Comparison of ENCODE assay signal across 14 mouse cellular contexts in the genomic region with DNA sequence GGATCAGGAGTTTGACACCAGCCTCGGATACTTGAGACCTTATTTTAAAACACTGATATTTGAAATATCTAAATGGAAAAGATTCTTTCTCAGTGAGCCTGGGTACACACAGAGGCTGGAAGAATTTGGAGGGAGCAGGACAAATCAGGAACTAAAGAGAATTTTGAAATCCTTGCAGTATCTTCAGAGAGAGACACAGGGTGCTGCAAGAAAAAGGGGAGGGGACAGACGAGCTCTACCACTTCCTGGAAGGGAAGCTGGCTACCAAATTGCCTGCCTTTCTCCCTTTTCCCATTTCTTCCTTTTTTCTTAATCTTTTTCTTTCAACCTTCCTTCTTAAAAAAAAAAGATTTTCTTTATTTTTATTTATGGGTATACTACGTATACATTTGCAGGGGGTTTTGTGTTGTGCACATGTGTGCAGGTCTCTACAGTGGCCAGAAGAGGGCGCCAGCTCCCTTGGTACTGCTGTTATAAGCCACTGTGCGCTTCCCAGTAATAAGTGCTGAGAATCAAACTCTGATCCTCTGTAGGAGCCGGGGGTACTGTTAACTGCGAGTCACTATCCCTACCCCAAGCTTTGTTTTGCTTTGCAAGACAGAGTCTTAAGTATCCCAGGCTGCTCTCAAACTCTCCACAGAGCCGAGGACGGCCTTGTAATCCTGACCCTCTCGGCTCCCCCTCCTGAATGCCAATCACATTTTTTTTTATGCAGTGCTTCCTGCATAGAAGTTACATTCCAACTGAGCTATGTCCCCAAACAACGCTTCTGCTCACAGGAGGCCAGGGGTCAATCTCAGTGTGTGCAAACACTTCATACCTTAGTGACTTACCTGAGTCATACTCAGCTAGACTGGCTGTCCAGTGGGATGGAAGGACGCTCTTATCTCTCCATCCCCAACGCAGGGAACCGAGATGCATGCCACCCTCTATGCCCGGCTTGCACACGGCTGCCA. TPM values are rescaled to one million over a fixed set of nuclear protein-coding genes. Genes with fewer than 3 reads are reported as not detected.
DNase-seq lines count a peak whose midpoint lies in the region; ATAC-seq and TF ChIP-seq lines count a peak whose summit lies in the region.
"Had no signal": no experiment of that assay in that cellular context is flagged by ENCODE, and none has a peak within 500 bp of the region (broad histone marks: within the 10 kb centered on the region; RNA-seq: fewer than 3 reads in every experiment).

No protein-coding gene starts in this region.

- DNase-seq in kidney, postnatal 0 days (ENCODE audit: low spot score) = no peak
- no peak for DNase-seq in spleen, adult 2 months (ENCODE audit: low read depth in 1 of 2, low spot score in 2 of 2)
- DNase-seq in spleen, postnatal 4 days (ENCODE audit: low spot score in 2 of 2) = no peak
- peak; percentile 67 for DNase-seq in R1 (ENCODE audit: low read depth, low spot score)
- DNase-seq in adrenal gland, adult 2 months = no peak
- no peak for DNase-seq in heart, embryonic 10.5 days (ENCODE audit: low spot score)
- DNase-seq: cerebellum, postnatal 36 days; heart, postnatal 4 days; kidney, adult 8-10 months; layer of hippocampus, adult 9-11 months had no signal

- no peak overlapping the region for H3K27ac ChIP-seq in kidney, postnatal 0 days
- no peak overlapping the region for H3K27ac ChIP-seq in kidney, embryonic 16.5 days (ENCODE audit: low read length)
- H3K27ac ChIP-seq in spleen, adult 2 months (ENCODE audit: insufficient read depth, low read length) = no peak overlapping the region
- no peak overlapping the region for H3K27ac ChIP-seq in small intestine, adult 2 months (ENCODE audit: insufficient read depth, low read depth, low read length)
- H3K27ac ChIP-seq in heart, embryonic 10.5 days = no peak overlapping the region
- H3K27ac ChIP-seq: midbrain, embryonic 10.5 days had no signal

- no peak overlapping the region for H3K4me2 ChIP-seq in kidney, postnatal 0 days (ENCODE audit: low read length)
- H3K4me2 ChIP-seq in kidney, embryonic 16.5 days (replicated peaks; ENCODE audit: low read depth, low read length) = no peak overlapping the region

- H3K9me3 ChIP-seq in kidney, postnatal 0 days (replicated peaks; ENCODE audit: low read length) = no peaks in the 10 kb centered on the region
- no peaks in the 10 kb centered on the region for H3K9me3 ChIP-seq in kidney, embryonic 16.5 days (ENCODE audit: low read length)
- H3K9me3 ChIP-seq in heart, embryonic 10.5 days = no peaks in the 10 kb centered on the region
- H3K9me3 ChIP-seq: midbrain, embryonic 10.5 days had no signal

- H3K27me3 ChIP-seq in kidney, postnatal 0 days (ENCODE audit: insufficient read depth, low read length) = no peaks in the 10 kb centered on the region
- H3K27me3 ChIP-seq in kidney, embryonic 16.5 days (ENCODE audit: insufficient read depth, low read length) = no peaks in the 10 kb centered on the region
- H3K27me3 ChIP-seq in spleen, adult 2 months (ENCODE audit: control insufficient read depth, insufficient read depth, low read length) = no peaks in the 10 kb centered on the region
- H3K27me3 ChIP-seq in small intestine, adult 2 months (ENCODE audit: control insufficient read depth, insufficient read depth, low read length) = no peaks in the 10 kb centered on the region
- H3K27me3 ChIP-seq in heart, embryonic 10.5 days (ENCODE audit: insufficient read depth, poor library complexity, severe bottlenecking) = no peaks in the 10 kb centered on the region

- no peak overlapping the region for H3K4me3 ChIP-seq in kidney, postnatal 0 days (replicated peaks; ENCODE audit: low read depth, low read length)
- H3K4me3 ChIP-seq in kidney, embryonic 16.5 days (ENCODE audit: low read length) = no peak overlapping the region
- H3K4me3 ChIP-seq in spleen, adult 2 months (ENCODE audit: extremely low read depth, insufficient read depth, insufficient read length) = no peak overlapping the region
- no peak overlapping the region for H3K4me3 ChIP-seq in small intestine, adult 2 months (ENCODE audit: low read depth, low read length)
- H3K4me3 ChIP-seq in heart, embryonic 10.5 days = no peak overlapping the region
- H3K4me3 ChIP-seq: midbrain, embryonic 10.5 days had no signal

- ATAC-seq in kidney, postnatal 0 days (replicated peaks; ENCODE audit: low FRiP score, low read depth) = no peak
- no peak for ATAC-seq in kidney, embryonic 16.5 days (ENCODE audit: low FRiP score, low TSS enrichment)
- ATAC-seq: forebrain, embryonic 14.5 days had no signal

- no peak overlapping the region for H3K9ac ChIP-seq in kidney, postnatal 0 days (ENCODE audit: low read depth, low read length)
- no peak overlapping the region for H3K9ac ChIP-seq in kidney, embryonic 16.5 days (replicated peaks; ENCODE audit: low read length)

- 88% methylated on average over 16 of the region's 16 CpGs for WGBS in kidney, postnatal 0 days
- 88% methylated on average over 16 of the region's 16 CpGs for WGBS in kidney, embryonic 16.5 days
- WGBS in spleen, adult 2 months = 88% methylated on average over 16 of the region's 16 CpGs
- 83% methylated on average over 16 of the region's 16 CpGs for whole genome bisulfite sequencing in small intestine, adult 2 months
- WGBS in heart, embryonic 10.5 days = 87% methylated on average over 16 of the region's 16 CpGs

- H3K36me3 ChIP-seq in kidney, postnatal 0 days (ENCODE audit: insufficient read depth, low read length) = no peaks in the 10 kb centered on the region
- no peaks in the 10 kb centered on the region for H3K36me3 ChIP-seq in kidney, embryonic 16.5 days (ENCODE audit: insufficient read depth, low read length)
- no peaks in the 10 kb centered on the region for H3K36me3 ChIP-seq in spleen, adult 2 months (ENCODE audit: control insufficient read depth, insufficient read depth, low read length)
- H3K36me3 ChIP-seq in small intestine, adult 2 months (ENCODE audit: control insufficient read depth, insufficient read depth, low read length) = no peaks in the 10 kb centered on the region
- H3K36me3 ChIP-seq in heart, embryonic 10.5 days = no peaks in the 10 kb centered on the region

- no peak for TF ChIP-seq POLR2A in spleen, adult 2 months (IDR thresholded peaks at IDR 0.05; ENCODE audit: low read depth, low read length)
- no peak for TF ChIP-seq POLR2A in small intestine, adult 2 months (IDR thresholded peaks at IDR 0.05; ENCODE audit: low read depth, low read length)

- peak; percentile 39; the same call in 1 of the 2 replicates for TF ChIP-seq CTCF in kidney, postnatal 0 days (IDR thresholded peaks at IDR 0.05; ENCODE audit: low read depth)
- peak; percentile 2; the same call in 1 of the 2 replicates for TF ChIP-seq CTCF in spleen, adult 2 months (IDR thresholded peaks at IDR 0.05; ENCODE audit: extremely low read depth, insufficient read depth, insufficient read length, insufficient replicate concordance)
- peak; percentile 42; the same call in 1 of the 2 replicates for TF ChIP-seq CTCF in small intestine, adult 2 months (IDR thresholded peaks at IDR 0.05; ENCODE audit: extremely low read depth, insufficient read length, insufficient replicate concordance, low read depth, low read length)

- H3K4me1 ChIP-seq in kidney, postnatal 0 days (replicated peaks; ENCODE audit: insufficient read depth, low read length) = no peaks in the 10 kb centered on the region
- H3K4me1 ChIP-seq in kidney, embryonic 16.5 days (ENCODE audit: insufficient read depth, low read length) = peaks cover 11% of the 10 kb centered on the region
- peaks cover 24% of the 10 kb centered on the region; the same call in 1 of the 2 replicates for H3K4me1 ChIP-seq in spleen, adult 2 months (ENCODE audit: control insufficient read depth, insufficient read depth, insufficient read length)
- peaks cover 3% of the 10 kb centered on the region for H3K4me1 ChIP-seq in small intestine, adult 2 months (ENCODE audit: control insufficient read depth, insufficient read depth, insufficient read length, low read length)
- peaks cover 11% of the 10 kb centered on the region for H3K4me1 ChIP-seq in heart, embryonic 10.5 days

RNA-seq across cellular contexts. Expression of gene Sfxn5, which starts 42.1 kb away (rescaled TPM):
- 12.9 and 15.7 TPM in 2 replicates for polyA plus RNA-seq in kidney, postnatal 0 days (2015; fragmentation: Nextera tagmentation; extraction: Ambion mirVana)
- polyA plus RNA-seq in kidney, embryonic 16.5 days (2015; fragmentation: Nextera tagmentation; extraction: Ambion mirVana) = 9.2 and 13.8 TPM in 2 replicates
- polyA plus RNA-seq in spleen, adult 2 months (2012; rRNA removed) = 3.5 and 6.2 TPM in 2 replicates
- polyA plus RNA-seq in small intestine, adult 2 months (2012; rRNA removed) = 0.63 and 1.0 TPM in 2 replicates
- total RNA-seq in adrenal gland, adult 2 months (2021) = 10 to 100 TPM; 26.1 to 36.3 TPM
- polyA plus RNA-seq in adrenal gland, adult 2 months (2012; rRNA removed) = 9.0 and 29.0 TPM in 2 replicates
- 4.5 and 5.8 TPM in 2 replicates for polyA plus RNA-seq in heart, embryonic 10.5 days (2016; fragmentation: Nextera tagmentation; extraction: Ambion mirVana)
